Mouse (Mus musculus): ENCODE results near the gene Papss1.

Gene Papss1

DNA sequence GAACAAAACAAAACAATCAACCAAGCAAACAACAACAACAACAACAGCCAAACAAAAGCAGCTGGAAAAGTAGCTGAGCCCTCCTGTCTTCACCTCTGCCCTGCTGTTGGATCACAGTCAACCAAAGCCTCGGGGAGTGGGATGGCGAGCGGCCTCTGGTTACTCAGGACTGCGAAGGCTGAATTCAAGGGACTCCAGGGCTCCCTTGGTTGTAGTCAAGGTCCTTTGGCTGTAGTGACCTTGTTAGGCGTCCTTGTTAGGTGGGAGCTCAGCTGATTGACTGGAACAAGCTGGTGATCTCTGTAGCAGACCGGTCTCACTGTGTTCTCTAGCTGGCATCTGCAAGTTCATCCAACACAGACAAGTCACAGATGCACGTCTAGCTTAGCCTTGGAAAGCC lies 16.5 kb downstream of the Papss1 start:
- DNase-seq (ENCODE audit: low spot score) = no peak

DNA sequence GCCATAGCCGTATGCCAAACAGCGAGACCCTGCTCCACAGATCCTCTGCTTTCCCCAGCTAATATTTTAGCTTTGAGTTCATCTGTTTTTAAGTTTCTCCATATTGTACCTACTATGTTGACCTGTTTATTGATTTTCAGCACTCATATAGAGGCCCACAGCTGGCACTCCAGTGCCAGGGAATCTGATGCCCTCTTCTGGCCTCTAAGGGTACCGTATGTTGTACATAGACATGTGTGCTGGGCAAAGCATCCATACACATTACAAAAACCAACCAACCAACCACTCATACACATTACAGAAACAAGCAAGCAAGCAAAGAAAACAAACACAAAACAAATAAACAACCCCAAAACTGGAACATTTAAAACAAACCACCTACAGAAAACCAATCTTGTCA lies 22.2 kb downstream of the Papss1 start:
- no peak for DNase-seq (ENCODE audit: low spot score)

DNA sequence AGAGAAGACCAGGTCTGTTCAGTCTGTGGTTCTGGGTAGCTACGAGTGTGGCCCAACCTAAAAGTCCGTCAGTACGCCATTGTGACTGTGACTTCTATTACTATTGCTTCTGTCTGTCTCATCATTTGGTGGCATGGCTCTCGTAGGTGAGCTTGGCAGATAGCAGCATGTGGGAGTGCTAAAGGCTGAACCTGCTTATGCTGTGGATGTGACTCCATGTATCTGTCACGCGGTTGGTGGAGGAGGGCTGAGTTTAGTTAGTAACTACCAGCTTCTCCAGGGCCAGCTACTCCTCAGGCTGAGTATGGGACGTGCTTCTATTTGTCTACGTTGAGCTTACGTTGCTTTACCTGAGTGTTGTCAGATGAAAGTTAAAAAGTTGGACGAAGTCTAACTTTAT lies 23.4 kb downstream of the Papss1 start:
- DNase-seq (ENCODE audit: low spot score) = no peak

- DNase-seq (ENCODE audit: low spot score) = peak; percentile 28
Measured at GRCm38 (mm10) chr3:131593143-131593798, 28.7 kb downstream of the Papss1 start.

DNA sequence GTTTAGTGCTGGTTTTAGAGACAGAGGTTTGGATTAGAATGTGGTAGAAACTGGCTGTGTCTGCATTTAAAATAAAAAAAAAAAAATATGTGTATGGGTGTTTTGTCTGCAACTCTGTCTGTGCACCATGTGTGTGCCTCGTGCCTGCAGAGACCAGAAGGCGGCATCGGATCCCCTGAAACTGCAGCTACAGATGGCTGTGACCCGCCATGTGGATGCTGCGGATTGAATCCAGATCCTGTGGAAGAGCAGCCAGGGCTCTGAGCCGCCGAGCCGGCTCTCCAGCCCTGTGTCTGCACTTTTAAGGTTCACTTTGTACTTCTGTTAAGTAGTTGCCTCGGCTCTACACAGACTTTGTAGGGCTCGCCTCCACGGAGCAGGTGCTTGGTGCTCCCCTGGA lies 29.8 kb downstream of the Papss1 start:
- no peak for DNase-seq (ENCODE audit: low spot score)

- no peak for DNase-seq (ENCODE audit: low spot score)
Measured at GRCm38 (mm10) chr3:131595546-131596245, 31.1 kb downstream of the Papss1 start.

DNA sequence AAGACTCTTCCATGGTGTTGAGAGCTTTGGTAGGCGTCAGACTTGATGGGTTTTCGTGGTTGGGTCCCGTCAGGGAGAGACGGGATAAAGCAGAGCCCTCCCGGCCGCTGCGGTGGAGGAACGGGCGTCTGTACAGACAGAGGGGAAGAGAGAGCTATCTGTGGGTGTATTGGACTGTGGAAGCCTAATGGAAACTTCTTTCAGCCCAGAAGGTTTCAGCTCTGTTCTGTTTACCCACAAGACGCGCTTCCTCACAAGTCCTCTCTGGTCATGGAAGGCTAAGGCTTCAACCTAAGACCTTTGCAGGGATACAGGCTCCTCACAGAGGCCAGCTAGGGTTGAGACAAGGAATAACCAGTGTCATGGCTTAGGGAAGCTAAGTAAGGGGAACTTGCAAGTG lies 36.2 kb downstream of the Papss1 start:
- no peak for DNase-seq (ENCODE audit: low spot score)

DNA sequence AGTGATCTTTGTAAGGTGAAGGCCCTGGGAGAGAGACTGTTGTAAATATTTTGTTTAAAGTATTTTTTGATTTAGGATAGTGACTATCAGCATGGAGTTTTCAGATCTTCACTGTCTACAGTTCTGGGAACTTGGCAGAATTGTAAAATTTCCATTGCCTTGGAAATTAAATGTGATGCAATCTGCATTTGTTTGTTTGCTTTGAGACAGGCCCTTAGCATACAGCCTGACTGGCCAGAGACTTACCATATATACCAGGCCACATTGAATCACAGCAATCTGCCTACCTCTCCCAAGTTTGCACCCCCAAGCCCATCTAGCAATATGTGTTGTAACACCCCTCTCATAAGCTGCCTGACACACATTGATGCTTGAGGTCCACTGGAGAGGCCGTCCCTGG lies 36.8 kb downstream of the Papss1 start:
- no peak for DNase-seq (ENCODE audit: low spot score)

DNA sequence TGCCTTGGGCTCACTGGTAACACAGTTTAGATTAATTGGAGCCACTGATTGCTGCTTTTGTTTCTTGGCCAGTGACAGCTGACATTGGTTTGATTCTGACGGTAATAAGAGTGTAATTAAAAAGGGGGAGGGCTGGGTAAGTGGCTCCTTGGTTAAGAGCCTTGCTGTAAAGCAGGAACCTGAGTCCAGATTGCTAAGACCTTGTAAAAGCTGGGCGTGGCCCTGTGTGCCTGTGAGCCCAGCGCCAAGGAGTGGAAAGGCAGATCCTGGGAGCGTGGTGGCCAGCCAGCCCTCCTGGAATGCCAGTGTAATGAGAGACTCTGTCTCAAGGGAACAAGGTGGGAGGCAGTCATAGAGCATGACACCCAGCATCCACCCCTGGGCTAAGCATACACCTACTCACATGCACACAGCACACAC lies 38.4 kb downstream of the Papss1 start:
- no peak for DNase-seq (ENCODE audit: low spot score)

GRCm38 (mm10) chr3:131608112-131608511 lies 43.5 kb downstream of the Papss1 start:
- no peak for DNase-seq (ENCODE audit: low spot score)

DNA sequence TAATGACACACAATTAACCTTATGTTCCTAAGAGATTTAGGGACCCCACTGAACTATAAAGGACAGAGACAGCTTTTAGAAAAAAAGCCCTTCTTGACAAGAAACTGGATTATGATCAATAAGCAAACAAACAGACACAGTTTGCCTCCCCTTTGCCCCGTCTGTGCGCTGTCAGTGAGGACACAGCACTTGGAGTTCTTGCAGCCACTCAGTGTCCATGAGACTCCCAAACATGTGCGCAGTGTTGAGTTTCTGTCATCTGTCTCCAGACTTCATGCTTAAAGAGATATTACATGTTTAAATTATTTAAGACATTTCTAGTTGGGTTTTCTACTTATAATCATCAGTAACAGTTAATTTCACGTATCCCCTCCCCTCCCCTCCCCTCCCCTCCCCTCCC lies 45.1 kb downstream of the Papss1 start:
- no peak for DNase-seq (ENCODE audit: low spot score)

DNA sequence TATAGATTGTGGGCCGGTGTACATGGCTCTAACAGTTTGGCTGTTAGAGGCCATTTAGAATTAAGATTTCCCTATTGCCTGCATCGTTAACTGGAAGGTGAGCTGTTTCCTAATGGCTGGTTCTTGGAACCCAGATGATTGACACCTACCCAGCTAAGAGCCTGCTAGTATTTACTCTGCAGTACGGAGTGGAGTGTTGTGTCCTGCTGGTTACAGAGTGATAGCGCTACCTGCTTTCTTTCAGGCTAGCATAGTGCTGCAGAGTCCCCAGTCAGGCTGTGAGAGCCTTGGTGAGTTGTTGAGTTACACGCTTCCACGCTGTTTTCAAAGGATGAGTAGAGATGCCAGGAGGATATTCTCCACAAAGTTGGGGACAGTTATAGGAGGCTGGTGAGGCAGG lies 46.0 kb downstream of the Papss1 start:
- DNase-seq (ENCODE audit: low spot score) = no peak

GRCm38 (mm10) chr3:131612847-131613246 lies 48.3 kb downstream of the Papss1 start:
- DNase-seq (ENCODE audit: low spot score) = no peak

DNA sequence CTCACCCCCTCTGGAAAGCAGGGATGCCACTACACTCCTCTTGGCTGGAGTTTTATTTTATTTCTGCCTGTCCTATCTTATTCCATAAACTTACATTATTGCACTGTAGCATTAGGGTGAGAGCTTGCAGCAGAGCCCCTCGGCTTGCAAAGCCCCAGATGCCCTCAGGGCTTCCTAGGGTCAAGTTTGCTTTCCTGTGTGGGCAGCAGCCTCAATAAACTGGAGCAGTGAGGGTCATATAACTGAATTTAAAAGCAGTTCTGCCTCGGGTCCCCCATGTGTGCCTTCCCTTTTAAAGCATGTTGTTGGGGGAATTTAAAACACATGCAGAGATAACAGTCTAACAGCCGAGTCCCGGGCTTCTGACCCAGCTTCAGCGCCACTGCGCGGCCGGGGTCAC lies 49.5 kb downstream of the Papss1 start:
- DNase-seq (ENCODE audit: low spot score) = peak; percentile 39

DNA sequence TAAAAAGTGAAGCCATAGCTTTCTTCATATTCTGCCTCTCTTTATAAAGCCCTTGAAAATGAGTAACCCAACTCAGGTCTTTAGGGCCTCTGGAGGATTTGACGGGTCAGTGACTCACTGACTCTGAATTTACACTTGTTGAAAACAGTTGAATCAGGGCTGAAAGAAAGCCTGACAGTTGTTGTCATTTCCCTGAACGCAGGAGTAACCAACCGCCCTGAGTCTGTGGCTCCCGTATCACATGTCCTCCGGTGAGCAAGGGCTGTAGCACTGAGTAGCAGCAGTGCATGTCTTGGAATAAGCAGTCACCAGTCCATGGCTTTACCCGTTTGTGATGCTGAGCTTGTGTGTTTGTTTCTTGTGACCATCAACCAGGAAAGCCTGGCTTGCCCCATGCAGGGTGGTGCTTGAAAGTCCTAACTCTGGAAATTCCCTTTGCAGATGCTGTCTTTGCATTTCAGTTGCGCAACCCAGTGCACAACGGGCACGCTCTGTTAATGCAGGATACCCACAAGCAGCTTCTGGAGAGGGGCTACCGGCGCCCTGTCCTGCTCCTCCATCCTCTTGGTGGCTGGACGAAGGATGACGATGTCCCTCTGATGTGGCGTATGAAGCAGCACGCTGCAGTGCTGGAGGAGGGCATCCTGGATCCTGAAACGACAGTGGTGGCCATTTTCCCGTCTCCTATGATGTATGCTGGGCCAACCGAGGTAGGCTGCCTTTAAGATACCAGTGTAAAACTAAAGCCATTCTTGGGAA lies 54.2 kb downstream of the Papss1 start:
- DNase-seq (ENCODE audit: low spot score) = no peak

GRCm38 (mm10) chr3:131623208-131623607 lies 58.6 kb downstream of the Papss1 start:
- DNase-seq (ENCODE audit: low spot score) = no peak

DNA sequence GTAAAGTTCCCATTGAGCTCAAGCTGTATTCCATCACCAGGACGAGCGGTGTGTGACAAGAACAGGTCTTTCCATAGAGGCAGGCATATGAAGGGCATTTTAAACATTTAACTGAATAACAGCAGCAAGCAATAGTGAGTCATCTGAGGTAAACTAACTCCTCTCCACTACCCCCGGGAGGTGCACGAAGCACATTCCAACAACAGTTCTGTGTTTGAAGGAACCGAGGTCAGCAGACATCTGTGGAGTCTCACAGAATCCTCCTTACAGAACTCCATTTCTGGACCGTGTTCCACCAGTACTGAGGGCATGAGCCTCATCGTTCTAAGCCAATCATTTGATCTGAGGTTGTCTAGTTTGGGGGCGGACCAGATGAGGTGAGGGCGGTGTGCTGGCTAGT lies 59.5 kb downstream of the Papss1 start:
- DNase-seq (ENCODE audit: low spot score) = no peak

- no peak for DNase-seq (ENCODE audit: low spot score)
Measured at GRCm38 (mm10) chr3:131627476-131627875, 62.9 kb downstream of the Papss1 start.

DNA sequence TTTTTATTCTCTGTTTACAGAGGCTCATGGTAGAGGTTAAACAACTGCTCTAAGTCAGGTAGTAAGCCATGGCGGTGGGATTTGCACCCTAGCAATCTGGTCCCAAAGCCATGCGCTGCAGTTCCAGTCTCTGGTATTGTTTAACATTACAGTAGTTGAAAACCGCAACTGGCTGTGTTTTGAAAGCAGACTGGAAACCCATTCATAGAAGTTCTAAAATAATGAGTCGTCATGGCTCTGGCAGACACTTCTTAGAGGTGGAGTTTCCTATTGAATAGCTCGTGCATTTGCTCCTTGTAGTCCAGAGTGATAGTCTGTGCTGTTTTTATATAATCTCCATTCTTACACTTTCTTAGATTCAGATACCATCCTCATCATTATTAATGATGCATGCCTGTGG lies 63.7 kb downstream of the Papss1 start:
- no peak for DNase-seq (ENCODE audit: low spot score)

DNA sequence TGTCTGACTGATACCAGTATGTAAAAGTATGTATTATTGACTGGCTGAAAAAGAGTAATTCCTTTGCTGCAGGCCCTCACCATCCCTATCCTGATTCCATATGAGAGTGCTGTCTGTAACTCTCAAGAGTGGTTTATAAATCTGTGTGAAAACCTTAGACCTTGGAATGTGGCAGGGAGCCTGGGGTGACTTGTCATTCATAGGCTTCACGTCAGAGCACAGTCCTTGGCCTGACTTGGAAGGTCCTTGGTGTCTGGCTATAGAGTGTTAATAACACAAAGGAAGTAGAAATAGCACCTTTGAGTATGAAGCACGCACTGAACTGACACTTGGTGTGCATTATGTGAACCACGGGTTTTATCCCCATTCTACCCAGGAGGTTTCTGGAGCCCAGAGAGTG lies 64.4 kb downstream of the Papss1 start:
- no peak for DNase-seq (ENCODE audit: low spot score)

DNA sequence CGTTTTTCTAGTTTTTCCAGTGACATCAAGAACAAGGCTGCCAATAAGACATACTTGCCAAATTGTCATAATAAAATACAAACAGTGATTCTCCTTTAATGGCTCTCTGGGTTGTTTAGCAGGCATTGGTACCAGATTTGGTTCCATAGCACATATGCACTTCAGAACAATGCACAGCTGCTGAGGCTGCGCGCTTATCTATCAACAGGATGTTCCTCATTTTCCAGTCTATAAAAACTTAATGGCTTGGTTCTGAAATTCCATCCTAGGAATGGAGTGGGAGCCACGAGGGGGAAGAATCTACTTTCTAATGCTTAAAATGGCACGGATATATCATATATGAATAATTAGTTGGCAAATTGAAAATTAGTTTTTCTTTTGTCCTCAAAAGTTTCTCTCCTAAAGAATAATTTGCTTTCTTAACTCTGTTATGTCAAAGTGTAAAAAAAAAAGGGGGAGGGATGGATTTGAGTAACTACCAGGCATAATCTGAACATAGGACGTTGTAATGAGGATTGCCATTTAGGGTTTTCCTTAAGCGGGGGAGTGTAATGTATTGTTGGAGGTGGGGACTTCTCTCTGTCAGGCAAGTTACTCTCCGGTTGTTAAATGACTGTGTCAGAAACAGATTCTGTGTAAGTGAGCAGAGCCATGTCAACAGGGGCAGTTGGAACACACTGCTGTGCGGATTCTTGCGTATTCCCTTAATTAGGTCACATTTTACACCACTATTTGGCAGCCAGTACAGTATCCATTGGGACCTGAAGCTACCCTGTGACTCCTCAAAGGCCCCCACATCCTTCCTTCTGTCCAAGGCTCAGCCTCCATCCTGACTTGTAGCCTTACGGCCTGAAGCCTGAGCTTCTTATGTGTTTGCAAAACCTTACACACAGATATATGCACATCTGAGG lies 66.1 kb downstream of the Papss1 start:
- no peak for DNase-seq (ENCODE audit: low spot score)

GRCm38 (mm10) chr3:131631318-131631870 lies 66.8 kb downstream of the Papss1 start:
- DNase-seq (ENCODE audit: low spot score) = no peak

Data from embryo, embryonic 10.5 days (tissue).